Mouse (Mus musculus): ENCODE data around the gene Nkd1.

Gene Nkd1

DNA sequence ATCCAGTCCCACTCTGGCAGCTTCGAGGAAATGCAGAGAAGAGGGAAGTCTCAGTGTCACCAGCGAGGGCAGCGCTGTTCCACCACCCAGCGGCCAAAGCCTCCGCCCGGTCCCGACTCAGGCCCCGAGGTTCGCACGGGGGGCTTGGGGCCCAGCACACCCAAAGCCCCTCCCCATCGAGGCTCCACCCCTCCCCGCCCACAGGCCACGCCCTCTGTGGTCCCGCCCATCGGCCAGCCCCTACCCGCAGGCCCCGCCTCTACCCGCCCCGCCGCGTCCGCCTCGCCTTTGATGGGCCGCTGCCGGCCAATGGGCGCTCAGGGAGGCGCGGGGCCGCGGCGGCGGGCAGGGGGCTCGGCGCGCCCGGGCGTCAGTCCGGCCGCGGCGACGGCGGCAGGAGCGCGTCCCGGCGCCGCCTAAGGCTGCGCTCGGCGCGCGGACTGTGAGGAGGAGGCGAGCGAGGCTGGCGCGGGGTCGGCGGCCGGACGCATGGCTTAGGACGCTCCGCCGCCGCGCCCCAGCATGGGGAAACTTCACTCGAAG is at the start of gene Nkd1:
Nkd1 (plus strand) TSS at position 370 of the 543 bp plus-strand sequence.
- DNase-seq (ENCODE audit: low spot score) = no peak

DNA sequence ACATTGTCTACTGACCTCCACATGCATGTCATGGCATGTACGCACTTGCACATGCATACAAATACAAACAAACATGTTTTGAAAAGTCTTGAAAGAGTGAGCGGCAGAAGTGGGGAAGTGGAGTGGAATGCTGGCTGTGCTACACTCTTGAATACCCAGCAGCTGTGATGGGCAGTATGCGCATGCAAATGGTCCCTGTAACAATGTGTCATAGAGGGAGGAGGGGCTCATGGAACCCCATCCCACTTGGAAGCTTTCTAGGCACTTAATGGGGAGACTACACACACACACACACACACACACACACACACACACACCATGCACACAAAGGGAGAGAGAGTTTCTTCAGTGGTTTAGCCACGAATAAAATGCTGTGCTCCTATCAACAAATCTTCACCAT is 39.9 kb upstream of the Nkd1 start:
- DNase-seq (ENCODE audit: low spot score) = no peak

DNA sequence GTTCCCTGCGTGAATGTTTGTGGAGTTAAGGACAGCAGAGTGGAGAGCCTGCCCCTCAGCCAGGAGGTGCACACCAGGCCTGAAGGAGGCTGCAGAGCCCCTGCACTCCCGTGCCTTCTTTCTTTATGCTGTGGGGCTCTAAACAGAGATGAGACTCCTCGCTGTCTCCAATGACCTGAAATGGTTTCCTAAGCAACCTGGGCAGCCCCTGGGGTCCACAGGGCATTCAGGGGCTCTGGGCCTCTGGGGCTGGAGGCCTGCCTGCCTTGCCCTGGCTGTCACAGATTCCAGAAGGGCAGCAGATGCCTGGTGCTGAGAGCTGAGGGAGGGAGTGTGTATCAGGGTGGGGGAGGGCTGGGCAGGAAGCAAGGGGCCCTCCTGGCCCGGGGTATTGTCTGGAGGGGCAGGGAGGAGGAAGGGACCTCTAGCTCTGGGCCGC is 32.7 kb upstream of the Nkd1 start:
- no peak for DNase-seq (ENCODE audit: low spot score)

DNA sequence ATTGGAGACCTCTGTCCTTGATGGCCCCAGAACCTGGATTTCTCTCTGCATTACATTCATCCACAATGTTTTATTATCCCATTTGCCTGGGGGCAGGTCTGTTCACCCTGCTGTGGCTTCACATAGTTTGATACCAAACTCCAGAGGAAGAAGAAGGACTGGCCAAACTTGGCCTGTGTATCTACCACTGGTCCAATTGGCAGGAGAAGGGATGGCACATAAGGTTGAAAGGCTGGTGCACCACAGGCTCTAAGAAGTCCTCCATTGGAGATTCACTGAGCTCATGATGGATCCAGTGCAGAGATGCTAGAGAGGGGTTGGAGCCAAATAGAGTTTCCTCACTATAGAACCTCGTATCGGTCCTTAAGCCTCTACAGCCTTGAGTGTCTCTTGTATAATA is 27.1 kb upstream of the Nkd1 start:
- no peak for DNase-seq (ENCODE audit: low spot score)

DNA sequence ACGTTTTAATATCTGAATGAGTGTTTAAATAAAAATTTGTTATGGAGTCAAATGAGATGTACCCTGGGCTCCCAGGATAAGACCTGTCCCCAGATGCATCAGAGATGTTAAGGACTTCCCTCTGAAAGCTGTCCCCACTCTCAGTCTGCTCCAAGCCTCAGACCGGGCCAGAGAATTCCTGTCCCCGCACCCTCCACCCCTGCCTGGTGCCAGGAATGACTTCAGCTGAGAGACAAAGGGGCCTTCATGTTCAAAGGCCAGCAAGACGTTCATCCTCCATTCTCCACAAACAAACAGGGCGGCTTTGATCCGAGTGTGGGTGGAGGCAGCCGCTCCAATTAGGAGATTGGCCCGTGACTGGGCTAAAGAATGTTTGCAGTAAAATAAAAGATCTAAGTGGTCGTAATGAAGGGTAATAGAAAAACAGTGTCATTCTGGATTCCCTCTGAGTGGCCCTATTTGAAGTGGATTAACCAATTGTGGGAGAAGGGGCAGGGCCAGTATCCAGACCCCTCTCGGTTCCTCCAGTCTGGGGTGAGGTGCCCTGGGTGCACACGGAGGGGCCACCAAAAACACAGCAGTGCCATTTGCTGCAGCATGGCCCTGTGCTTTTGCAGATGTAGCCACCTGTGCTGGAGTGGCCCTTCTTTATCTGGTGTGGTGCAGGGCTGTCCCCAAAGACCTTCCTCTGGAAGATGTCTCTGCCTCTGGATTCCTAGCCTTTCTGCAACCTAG is 25.9 kb upstream of the Nkd1 start:
- no peak for DNase-seq (ENCODE audit: low spot score)

DNA sequence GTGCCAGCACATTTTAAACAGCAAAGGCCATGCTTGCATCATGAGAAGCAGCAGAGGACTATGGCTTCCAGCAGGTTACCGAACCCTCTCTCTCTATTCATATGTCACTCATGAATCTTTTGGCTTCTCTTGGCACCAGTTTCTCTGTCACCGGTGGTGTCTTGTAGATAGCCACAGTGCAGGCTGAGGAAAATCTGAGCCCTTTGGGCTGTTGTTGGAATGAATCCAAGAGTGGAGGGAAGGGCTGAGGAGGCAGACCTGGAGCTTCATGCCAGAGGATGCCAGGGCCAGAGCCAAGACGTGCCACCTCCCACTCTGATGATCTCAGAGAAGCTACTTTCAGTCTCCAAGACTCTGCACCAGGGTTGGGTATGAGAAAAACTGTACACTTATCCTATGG is 19.0 kb upstream of the Nkd1 start:
- no peak for DNase-seq (ENCODE audit: low spot score)

DNA sequence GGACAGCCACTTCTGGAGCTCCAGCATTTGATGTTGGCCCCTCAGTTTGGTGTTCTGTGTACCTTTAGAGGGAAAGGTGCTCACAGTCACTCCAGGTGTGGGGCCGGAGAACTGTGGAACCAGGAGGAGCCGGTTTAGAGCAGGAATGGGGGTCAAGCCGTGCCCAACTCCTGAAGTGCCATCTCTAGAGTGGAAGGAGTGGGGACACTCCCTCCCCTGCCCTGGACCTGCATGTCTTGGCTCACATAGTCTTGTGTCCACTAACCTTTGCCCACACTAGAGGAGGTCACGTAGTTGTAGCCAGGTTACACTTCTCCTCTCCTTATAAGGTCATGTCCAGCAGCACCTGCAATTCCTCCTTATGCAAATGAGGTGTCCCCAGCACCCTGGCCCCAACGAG is 14.2 kb upstream of the Nkd1 start:
- DNase-seq (ENCODE audit: low spot score) = no peak

DNA sequence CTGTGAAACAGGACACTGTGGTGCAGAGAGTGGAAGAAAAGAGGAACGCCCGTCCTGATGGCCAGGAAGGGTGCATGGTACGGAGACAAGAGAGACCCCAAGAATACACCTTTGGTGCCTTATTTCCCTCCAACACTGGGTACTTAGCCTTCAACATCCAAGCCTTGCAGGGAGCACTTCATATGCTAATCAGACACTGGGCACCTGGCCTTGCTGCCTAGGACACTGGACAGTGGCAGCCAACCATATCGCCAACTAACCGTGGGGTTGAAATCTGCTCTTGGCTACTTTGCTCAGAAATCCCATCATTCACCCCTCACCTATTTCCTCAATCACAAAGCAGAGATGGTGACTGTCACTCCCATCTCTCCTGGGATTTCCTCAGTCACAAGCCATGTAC is 10.1 kb upstream of the Nkd1 start:
- no peak for DNase-seq (ENCODE audit: low spot score)

DNA sequence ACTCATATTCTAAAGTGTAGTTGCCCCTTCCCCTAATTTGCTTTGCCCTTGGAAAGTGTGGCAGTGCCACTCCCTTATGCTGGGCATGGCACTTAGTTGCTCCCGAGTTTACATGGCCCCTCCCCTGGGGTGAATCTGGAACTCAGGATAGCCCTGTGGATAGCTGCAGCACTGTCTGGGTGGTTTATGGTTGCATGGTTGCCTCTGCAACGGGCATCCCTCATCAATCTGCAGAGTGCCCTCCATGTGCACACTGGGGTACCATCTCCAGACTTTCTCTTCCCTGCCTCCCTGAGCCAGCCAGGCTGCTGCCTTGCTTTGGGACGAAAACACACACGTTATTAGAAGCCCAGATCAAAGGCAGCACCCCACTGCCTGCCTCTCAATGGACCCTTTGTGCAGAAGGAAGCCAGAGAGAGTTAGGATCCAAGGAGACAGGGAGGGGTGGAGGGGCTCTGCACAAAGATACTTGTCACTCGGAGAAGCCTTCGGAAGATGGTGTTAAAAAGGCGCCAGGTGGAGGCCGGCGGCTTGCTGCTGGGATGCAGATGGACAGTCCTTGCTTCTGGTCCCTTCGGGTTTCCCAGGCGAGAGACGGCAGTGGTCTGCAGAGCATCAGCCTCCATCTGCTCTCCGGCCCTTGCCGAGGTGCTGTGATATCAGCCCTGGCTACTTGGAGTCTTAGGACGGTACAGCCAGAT is 8.9 kb upstream of the Nkd1 start:
- no peak for DNase-seq (ENCODE audit: low spot score)

DNA sequence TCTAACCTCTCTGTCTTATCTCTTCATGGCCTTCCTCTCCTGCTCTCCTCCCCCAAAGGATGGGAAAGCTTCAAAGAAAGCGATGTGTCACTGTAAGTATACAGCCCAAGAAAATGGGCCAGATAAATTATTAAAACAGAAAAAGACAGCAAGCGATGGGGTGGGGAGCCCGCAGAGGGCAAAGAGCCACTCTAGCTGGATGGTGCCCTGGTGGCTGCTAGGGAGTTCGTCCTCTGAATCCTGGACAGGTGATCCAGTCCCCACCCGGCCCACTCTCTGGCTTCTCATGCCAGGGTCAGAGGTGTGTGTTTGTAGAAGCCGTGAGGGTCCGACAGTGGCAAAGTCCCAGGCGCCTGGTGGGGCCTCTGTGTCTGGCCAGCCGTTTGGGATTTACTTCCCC is 3.1 kb upstream of the Nkd1 start:
- DNase-seq (ENCODE audit: low spot score) = no peak

DNA sequence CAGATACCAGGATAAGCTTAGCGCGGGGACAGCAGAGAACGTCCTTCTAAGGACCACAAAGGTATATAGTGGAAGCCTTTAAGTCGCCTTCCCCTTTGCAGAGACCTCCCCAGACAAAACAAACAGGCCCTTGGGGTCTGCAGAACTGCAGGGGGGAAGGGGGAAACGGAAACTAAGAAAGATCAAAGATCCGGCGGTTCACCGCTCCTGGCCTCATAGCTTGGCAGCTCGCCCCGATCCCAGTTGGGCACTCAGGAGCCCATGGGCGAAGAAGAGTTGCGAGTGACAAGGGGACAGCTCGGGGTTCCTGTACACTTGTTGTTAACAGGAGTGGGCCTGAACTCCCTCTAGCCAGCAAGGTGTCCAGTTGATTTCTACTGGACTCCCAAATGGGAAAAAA is 773 bp upstream of the Nkd1 start:
- no peak for DNase-seq (ENCODE audit: low spot score)

DNA sequence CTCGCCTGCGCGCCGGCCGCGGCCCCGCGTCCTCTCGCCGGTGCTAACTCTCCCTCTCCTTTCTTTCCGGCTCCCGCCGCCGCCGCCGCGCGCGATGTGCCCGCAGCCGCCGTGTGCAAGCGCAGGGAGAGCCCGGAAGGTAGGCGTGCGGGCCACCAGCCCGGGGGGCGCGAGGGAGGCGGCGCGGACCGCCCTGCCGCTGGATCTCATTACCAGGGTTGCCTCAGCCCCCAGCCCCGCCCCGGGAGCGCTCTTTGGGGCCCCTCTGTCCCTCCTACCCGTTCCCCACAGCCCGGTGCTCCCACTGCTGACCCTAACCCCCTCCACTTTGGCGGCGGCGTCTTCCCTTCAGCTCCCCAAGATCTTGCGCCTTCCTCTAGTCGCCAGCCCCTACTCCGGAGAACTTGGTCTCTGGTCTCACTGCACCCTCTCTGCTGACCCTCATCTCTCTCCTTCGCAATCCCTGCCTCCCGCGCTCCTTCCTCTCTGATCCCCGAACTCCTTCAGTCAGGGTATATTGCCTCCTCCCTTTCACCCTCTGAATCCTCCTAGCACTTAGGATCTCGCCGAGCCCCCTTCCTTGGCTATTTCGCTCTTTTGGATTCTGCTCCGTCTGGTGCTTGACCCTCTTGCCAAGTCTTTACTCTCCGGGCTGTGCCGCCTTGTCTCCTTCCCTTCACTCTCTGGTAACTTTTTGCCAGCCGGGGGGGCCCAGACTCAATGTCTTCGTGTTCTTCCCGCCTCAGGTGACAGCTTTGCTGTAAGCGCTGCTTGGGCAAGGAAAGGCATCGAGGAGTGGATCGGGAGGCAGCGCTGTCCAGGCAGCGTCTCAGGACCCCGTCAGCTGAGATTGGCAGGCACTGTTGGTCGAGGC is 624 bp downstream of the Nkd1 start:
- no peak for DNase-seq (ENCODE audit: low spot score)

DNA sequence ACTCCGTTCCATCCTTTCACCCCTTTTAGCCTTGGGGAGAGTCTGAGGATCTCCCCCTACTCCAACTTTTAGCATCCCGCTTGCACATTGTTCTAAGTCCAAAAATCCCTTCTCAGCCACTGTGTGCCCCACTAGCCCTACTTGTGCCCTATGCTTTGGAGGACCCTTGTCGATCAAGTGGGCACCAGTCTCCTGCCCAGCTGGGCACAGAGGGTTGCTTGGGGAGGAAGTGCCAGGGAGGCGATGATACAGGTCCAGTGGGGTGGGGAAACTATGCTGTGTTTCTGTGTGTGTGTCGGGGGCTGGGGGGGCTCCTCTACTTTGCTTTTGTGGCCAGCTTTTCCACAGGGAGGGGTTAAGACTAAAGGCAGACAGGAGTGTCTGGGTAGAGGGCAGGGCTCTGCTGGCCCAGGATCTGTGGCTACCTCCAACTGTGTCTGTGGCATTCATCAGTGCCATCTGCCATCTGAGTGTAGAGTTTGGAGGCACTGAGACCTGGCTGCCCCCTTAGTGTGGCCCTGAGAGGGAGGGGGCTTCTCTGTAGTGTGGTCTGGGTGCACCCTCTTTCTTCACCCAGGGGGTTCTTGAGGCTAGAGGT is 1.4 kb downstream of the Nkd1 start:
- no peak for DNase-seq (ENCODE audit: low spot score)

DNA sequence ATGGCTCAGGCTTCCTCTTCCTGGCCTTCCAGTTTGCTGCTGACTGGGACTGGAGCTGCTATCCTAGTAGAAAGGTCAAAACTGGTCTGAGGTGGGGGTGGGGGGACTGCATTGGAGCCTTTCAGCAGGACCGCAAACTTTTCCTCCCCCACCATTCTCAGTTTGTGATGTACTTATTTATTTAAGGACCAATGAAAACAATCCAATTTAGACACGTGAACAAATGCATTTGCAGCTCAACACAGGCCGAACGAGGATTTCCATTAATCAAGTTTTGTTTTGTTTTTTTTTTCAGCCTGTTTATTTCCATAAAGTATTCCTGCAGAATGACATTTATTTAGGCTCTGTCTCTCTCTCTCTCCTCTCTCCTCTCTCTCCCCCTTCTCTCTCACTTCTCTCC is 2.5 kb downstream of the Nkd1 start:
- DNase-seq (ENCODE audit: low spot score) = no peak

DNA sequence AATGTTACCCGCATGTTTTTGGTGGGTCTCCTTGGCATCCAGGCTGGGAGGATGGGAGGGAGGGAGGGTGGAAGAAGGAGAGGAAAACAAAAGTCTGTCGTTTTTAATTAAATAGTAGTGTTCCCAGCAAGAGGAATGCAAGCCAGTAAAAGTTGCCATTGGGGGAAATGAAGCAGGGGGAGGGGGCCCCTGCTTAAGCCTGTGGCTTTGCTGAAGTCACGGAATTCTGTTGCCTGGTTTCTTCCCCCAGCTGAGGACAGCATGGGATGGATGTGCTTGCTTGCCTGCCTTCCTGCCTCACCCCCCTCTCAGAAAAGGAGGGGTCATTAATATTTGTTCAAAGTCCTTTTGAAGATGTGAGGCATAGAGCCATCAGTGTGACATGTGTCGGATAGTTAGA is 3.0 kb downstream of the Nkd1 start:
- DNase-seq (ENCODE audit: low spot score) = no peak

DNA sequence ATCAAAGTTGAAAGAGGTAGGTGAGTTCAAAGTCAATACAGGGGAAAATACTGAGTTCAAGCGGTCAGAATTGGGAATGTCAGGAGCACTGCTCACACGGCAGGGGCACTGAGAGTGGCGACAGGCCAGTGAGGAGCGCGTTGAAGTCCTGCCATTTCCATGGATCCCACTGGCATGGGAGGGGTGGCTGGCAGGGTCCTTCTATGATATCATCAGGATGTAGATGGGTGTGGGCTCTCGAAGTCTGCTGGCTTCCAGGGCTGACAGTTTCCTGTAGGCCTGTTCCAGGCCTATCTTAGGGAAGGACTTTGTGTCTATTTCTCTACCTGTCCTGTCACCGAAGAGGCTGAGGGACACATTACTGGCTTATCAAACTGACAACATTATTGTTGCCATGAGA is 3.7 kb downstream of the Nkd1 start:
- DNase-seq (ENCODE audit: low spot score) = no peak

DNA sequence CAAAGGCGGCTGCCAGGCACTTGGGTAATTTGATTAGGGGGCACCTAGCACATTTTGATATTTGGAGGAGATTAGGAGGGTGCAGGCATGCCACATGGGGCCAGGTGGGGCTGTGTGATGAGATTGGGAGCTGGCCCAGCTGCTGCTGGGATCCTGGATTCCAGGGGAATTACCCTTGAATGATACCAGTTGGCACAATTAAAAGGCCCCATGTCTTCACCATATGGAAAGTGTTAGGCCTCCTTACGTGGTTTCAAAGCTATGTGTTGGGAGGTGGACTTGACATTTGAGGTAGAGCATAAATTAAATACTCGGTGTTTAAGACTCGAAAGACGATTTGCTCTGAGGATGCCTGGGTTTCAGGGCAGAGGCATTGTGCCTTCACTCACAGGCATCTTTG is 5.1 kb downstream of the Nkd1 start:
- DNase-seq (ENCODE audit: low spot score) = no peak

DNA sequence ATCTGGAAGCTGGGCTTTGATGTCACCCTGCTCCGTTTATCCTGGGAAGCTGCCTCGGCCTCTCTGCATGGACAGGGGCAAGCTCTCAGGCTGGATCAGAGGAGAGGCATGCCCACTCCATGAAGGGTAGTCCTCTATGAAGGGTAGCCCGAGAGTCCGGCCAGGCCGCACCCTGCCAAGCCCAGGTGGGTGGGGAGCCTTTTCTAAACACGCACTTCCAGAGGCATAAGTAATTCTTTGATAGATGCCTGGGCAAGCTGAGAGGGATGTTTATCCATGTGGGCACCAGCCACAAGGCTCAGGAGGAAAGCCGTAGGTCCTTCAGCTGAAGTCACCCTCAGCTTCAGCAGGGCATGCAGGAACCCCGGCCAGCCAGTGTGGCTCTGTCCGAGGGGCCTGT is 7.0 kb downstream of the Nkd1 start:
- DNase-seq (ENCODE audit: low spot score) = no peak

DNA sequence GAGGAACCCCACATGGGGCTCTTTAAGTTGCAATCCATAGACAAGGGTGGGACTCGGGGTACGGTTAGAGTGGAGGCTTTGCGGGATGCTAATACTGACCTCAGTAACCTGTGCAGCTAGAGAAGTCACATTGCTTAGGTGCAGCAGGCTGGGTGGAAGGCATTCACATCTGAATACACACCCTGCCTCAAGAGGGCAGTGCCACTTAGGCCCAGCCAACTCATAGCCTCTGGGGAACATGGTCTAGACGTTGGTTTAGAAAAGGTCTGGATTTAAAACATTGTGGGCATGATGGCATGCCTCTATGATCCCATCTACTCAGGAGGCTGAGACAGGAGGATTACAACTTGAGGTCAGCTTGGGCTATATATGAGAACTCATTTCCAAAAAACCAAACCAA is 8.6 kb downstream of the Nkd1 start:
- DNase-seq (ENCODE audit: low spot score) = no peak

DNA sequence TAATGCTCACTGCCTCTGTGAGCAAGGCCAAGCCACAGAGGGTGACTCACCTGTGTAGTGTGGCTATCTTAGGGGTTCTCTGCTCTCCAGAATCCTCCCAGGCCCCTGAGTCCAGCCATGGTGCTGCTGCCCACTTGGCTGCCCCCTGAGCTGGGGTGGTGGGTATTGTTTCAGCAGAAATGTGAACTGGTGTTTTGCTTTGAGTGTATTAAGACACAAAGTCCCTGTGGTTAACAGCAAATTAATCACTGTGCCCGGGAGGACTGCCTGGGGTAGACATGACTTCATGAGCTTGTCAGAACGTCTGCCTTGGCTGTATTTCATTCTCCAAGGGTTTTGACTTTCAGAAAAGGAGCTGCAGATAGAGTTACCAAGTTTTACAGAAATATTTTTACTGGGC is 15.9 kb downstream of the Nkd1 start:
- DNase-seq (ENCODE audit: low spot score) = no peak

DNA sequence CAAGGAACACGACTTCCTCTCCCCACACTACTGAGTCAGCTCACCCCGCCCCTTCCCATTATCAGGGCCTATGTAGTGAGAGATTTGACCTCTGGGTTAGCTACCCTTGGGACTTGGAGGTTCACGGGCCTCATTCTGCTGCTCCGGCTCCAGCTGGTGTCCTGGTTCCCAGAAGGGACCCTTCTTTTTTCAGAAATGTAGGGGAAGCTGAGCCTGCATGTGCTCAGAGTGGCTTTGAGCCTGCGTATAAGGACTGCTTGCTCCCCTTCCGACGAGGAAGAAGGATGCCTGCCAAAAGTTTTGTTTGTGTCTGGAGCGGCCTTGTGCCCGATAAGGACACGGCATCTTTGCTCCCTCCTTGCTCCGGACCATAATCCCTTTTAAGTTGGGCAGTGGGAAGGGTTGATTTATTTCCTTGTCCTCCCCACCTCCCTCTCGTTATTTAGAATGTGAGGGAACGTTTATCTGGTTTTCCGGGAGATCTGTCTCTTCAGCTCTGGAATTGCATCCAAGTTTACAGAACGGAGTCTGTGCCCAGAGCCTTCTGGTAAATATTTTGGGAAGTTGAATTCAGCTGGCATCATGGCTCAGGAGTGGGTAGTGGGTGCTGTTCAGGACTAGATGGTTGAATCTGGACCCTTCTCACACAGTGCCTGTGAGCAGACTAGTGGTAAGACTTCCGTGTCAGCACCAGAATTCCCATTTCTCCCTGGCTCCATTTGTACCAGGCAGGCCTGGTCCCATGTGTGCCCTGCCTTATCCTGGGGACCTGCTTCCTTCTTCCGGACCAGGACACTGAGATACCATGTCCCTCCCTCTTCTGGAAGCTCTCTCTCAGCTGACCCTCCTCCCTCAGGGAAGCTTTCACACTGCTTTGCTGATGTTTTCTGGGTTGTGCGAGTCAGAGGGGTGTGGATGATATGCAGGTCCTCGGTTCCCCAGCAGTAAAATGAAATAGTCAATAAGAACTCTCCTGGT is 17.1 kb downstream of the Nkd1 start:
- DNase-seq (ENCODE audit: low spot score) = no peak
